Mouse (Mus musculus) retina, postnatal 1 day (tissue): ENCODE results near the gene Dock2.
"Not testable (repeated sequence)": the region's sequence is repeated elsewhere in the genome, so short reads cannot be mapped to it uniquely, and the experiment has no call there.

Experiments used
- DNase-seq: peaks from one replicate; pipeline ENCODE4 v3.0.0-alpha.2; 2012

The Dock2 gene

GRCm38 (mm10) chr11:34276363-34277046, 507.2 kb downstream of the Dock2 start:
- DNase-seq: no peak

GRCm38 (mm10) chr11:34275941-34276340, 507.8 kb downstream of the Dock2 start:
- no peak for DNase-seq

- DNase-seq: peak; percentile 15
Measured at GRCm38 (mm10) chr11:34272016-34272415, 511.7 kb downstream of the Dock2 start.

- no peak for DNase-seq
Measured at GRCm38 (mm10) chr11:34264099-34264498, 519.6 kb downstream of the Dock2 start.

GRCm38 (mm10) chr11:34258849-34259469, 524.7 kb downstream of the Dock2 start:
- DNase-seq: no peak

GRCm38 (mm10) chr11:34257548-34258189, 526.0 kb downstream of the Dock2 start:
- no peak for DNase-seq

- DNase-seq: no peak
Measured at GRCm38 (mm10) chr11:34242979-34243378, 540.7 kb downstream of the Dock2 start.

GRCm38 (mm10) chr11:34240252-34240651, 543.4 kb downstream of the Dock2 start:
- no peak for DNase-seq

- no peak for DNase-seq
Measured at GRCm38 (mm10) chr11:34239691-34240090, 544.0 kb downstream of the Dock2 start.

- no peak for DNase-seq
Measured at GRCm38 (mm10) chr11:34236885-34237284, 546.8 kb downstream of the Dock2 start.

GRCm38 (mm10) chr11:34236091-34236759, 547.5 kb downstream of the Dock2 start:
- peak; percentile 46 for DNase-seq

- peak; percentile 79 for DNase-seq
Measured at GRCm38 (mm10) chr11:34228758-34229364, 554.8 kb downstream of the Dock2 start.

- DNase-seq: peak; percentile 21
Measured at GRCm38 (mm10) chr11:34227180-34227579, 556.5 kb downstream of the Dock2 start.

- not testable (repeated sequence) for DNase-seq
Measured at GRCm38 (mm10) chr11:34220596-34220995, 563.1 kb downstream of the Dock2 start.

- DNase-seq: peak; percentile 79
Measured at GRCm38 (mm10) chr11:34212853-34213252, 570.8 kb downstream of the Dock2 start.

- DNase-seq: no peak
Measured at GRCm38 (mm10) chr11:34207989-34208388, 575.7 kb downstream of the Dock2 start, which contains the start of gene Foxi1. Gene Foxi1, minus strand, starts transcription at chr11:34208089.

- DNase-seq: no peak
Measured at GRCm38 (mm10) chr11:34202769-34203168, 580.9 kb downstream of the Dock2 start.

- DNase-seq: no peak
Measured at GRCm38 (mm10) chr11:34195142-34195541, 588.5 kb downstream of the Dock2 start.

- DNase-seq: no peak
Measured at GRCm38 (mm10) chr11:34194158-34194941, 589.3 kb downstream of the Dock2 start.

GRCm38 (mm10) chr11:34193658-34194057, 590.0 kb downstream of the Dock2 start:
- DNase-seq: no peak

- DNase-seq: no peak
Measured at GRCm38 (mm10) chr11:34184266-34184665, 599.4 kb downstream of the Dock2 start.
